Mouse (Mus musculus) spleen, adult 2 months (tissue): ENCODE results near the gene Cngb1.

ENCODE experiments used
- CTCF ChIP-seq: fragments of 200-500 bp; IDR thresholded peaks from 2 replicates; pipeline ENCODE4 v1.5.1; 2011; ENCODE audit warnings: mild to moderate bottlenecking, inconsistent platforms; ENCODE audit not compliant: insufficient read depth, insufficient read length, insufficient replicate concordance; ENCODE audit errors: extremely low read depth
- POLR2A ChIP-seq: fragments of 200-500 bp; IDR thresholded peaks from 2 replicates; pipeline ENCODE4 v1.6.1; 2011; ENCODE audit warnings: low read depth, low read length, inconsistent platforms

GRCm38 (mm10) chr8:95200001-95200405, 106.4 kb downstream of the Cngb1 start:
- no peak for TF ChIP-seq POLR2A
- no peak for TF ChIP-seq CTCF
